Mouse (Mus musculus): ENCODE measurements around the gene Ebna1bp2. TPM values are rescaled to one million over a fixed set of nuclear protein-coding genes. Genes with fewer than 3 reads are reported as not detected.

The Ebna1bp2 gene
- polyA plus RNA-seq, 1 experiment from 2014 or later, result 117 TPM

- Histone ChIP-seq H3K4me1 (ENCODE audit: control insufficient read depth, insufficient read depth, low read length) (no peaks in the 10 kb centered on the region), H3K9me3 (ENCODE audit: control insufficient read depth, low read length) (no peaks in the 10 kb centered on the region), H3K4me3 (replicated peaks; ENCODE audit: low read depth, low read length) (no peak within 1 kb of the TSS), H3K4me2 (ENCODE audit: low read length) (no peak within 1 kb of the TSS), H3K27me3 (ENCODE audit: control insufficient read depth, insufficient read depth, low read length) (no peaks in the 10 kb centered on the region), H3K36me3 (ENCODE audit: control insufficient read depth, insufficient read depth, low read length) (no peaks in the 10 kb centered on the region), H3K9ac (replicated peaks; ENCODE audit: low read length) (no peak within 1 kb of the TSS), H3K27ac (replicated peaks; ENCODE audit: low read depth, low read length) (no peak within 1 kb of the TSS)
- DNase-seq (no peak), ATAC-seq (ENCODE audit: low FRiP score, low TSS enrichment) (no peak)
Observed at GRCm38 (mm10) chr4:118658652-118659051, 38.1 kb downstream of the Ebna1bp2 start, which contains the start of gene Olfr62. TSS of gene Olfr62 (plus strand) at chr4:118658952.

Other genes starting within 250 kb of the Ebna1bp2 start
- gene Szt2, start 211.5 kb upstream of the Ebna1bp2 start, polyA plus RNA-seq (2014; fragmentation: Nextera tagmentation; extraction: Ambion mirVana), result 13.2 and 14.7 TPM in 2 replicates
- 89.6 and 109 TPM in 2 replicates for gene Med8, start 211.5 kb upstream of the Ebna1bp2 start, polyA plus RNA-seq (2014; fragmentation: Nextera tagmentation; extraction: Ambion mirVana)
- gene Elovl1, start 192.7 kb upstream of the Ebna1bp2 start, polyA plus RNA-seq (2014; fragmentation: Nextera tagmentation; extraction: Ambion mirVana), result 14.0 and 25.0 TPM in 2 replicates
- gene Cdc20, start 183.4 kb upstream of the Ebna1bp2 start, polyA plus RNA-seq (2014; fragmentation: Nextera tagmentation; extraction: Ambion mirVana), result 29.6 and 47.3 TPM in 2 replicates
- 0.13 TPM in 1 of 2 replicates, not detected in the other for gene Mpl, start 163.3 kb upstream of the Ebna1bp2 start, polyA plus RNA-seq (2014; fragmentation: Nextera tagmentation; extraction: Ambion mirVana)
- 8.1 and 12.0 TPM in 2 replicates for gene Tie1, start 130.7 kb upstream of the Ebna1bp2 start, polyA plus RNA-seq (2014; fragmentation: Nextera tagmentation; extraction: Ambion mirVana)
- not detected in 2 replicates for gene 2610528J11Rik, start 93.8 kb upstream of the Ebna1bp2 start, polyA plus RNA-seq (2014; fragmentation: Nextera tagmentation; extraction: Ambion mirVana)
- not detected in 2 replicates for gene Tmem125, start 76.8 kb upstream of the Ebna1bp2 start, polyA plus RNA-seq (2014; fragmentation: Nextera tagmentation; extraction: Ambion mirVana)
- gene Cfap57, start within 50 bp of the Ebna1bp2 start, polyA plus RNA-seq (2014; fragmentation: Nextera tagmentation; extraction: Ambion mirVana), result 1.3 and 1.8 TPM in 2 replicates
- gene Olfr62, start 38.2 kb downstream of the Ebna1bp2 start, polyA plus RNA-seq (2014; fragmentation: Nextera tagmentation; extraction: Ambion mirVana), result not detected in 2 replicates
- not detected in 2 replicates for gene Olfr1342, start 72.0 kb downstream of the Ebna1bp2 start, polyA plus RNA-seq (2014; fragmentation: Nextera tagmentation; extraction: Ambion mirVana)
- not detected in 2 replicates for gene Olfr1341, start 82.7 kb downstream of the Ebna1bp2 start, polyA plus RNA-seq (2014; fragmentation: Nextera tagmentation; extraction: Ambion mirVana)
- gene Olfr1340, start 99.3 kb downstream of the Ebna1bp2 start, polyA plus RNA-seq (2014; fragmentation: Nextera tagmentation; extraction: Ambion mirVana), result not detected in 2 replicates
- gene Olfr1339, start 111.4 kb downstream of the Ebna1bp2 start, polyA plus RNA-seq (2014; fragmentation: Nextera tagmentation; extraction: Ambion mirVana), result not detected in 2 replicates
- gene Olfr1338, start 137.9 kb downstream of the Ebna1bp2 start, polyA plus RNA-seq (2014; fragmentation: Nextera tagmentation; extraction: Ambion mirVana), result not detected in 2 replicates
- gene Olfr1337, start 161.8 kb downstream of the Ebna1bp2 start, polyA plus RNA-seq (2014; fragmentation: Nextera tagmentation; extraction: Ambion mirVana), result not detected in 2 replicates
- gene Olfr1335, start 189.1 kb downstream of the Ebna1bp2 start, polyA plus RNA-seq (2014; fragmentation: Nextera tagmentation; extraction: Ambion mirVana), result not detected in 2 replicates
- not detected in 2 replicates for gene Olfr1333, start 215.5 kb downstream of the Ebna1bp2 start, polyA plus RNA-seq (2014; fragmentation: Nextera tagmentation; extraction: Ambion mirVana)
- gene Olfr1331, start 243.8 kb downstream of the Ebna1bp2 start, polyA plus RNA-seq (2014; fragmentation: Nextera tagmentation; extraction: Ambion mirVana), result not detected in 2 replicates